25 mouse cellular contexts compared by ENCODE assay signal in genomic region chr7:79905193-79905592, GRCm38 (mm10).
"Had no signal": no experiment of that assay in that cellular context is flagged by ENCODE, and none has a peak within 500 bp of the region (broad histone marks: within the 10 kb centered on the region; RNA-seq: fewer than 3 reads in every experiment).

No protein-coding gene starts in this region.

- H3K4me1 ChIP-seq: heart, embryonic 15.5 days; hindbrain, embryonic 13.5 days; hindbrain, embryonic 15.5 days; kidney, embryonic 15.5 days; limb, embryonic 13.5 days; limb, embryonic 15.5 days had no signal

- H3K4me2 ChIP-seq: heart, embryonic 11.5 days; heart, embryonic 13.5 days; heart, embryonic 15.5 days; hindbrain, embryonic 13.5 days; hindbrain, embryonic 15.5 days; kidney, embryonic 15.5 days; limb, embryonic 13.5 days; limb, embryonic 15.5 days had no signal

- H3K4me3 ChIP-seq: heart, adult 2 months; heart, embryonic 13.5 days; heart, embryonic 15.5 days; hindbrain, embryonic 13.5 days; hindbrain, embryonic 15.5 days; kidney, embryonic 15.5 days; limb, embryonic 13.5 days; limb, embryonic 15.5 days had no signal

- ATAC-seq: forebrain, postnatal 0 days; hindbrain, postnatal 0 days; intestine, embryonic 16.5 days had no signal

- H3K27ac ChIP-seq: heart, adult 2 months; heart, embryonic 13.5 days; heart, embryonic 15.5 days; hindbrain, embryonic 13.5 days; hindbrain, embryonic 15.5 days; hindbrain, postnatal 0 days; kidney, embryonic 15.5 days; kidney, postnatal 0 days; limb, embryonic 13.5 days; limb, embryonic 15.5 days had no signal

- H3K9ac ChIP-seq: forebrain, postnatal 0 days; heart, embryonic 13.5 days; heart, embryonic 15.5 days; hindbrain, embryonic 13.5 days; hindbrain, embryonic 15.5 days; kidney, embryonic 15.5 days; limb, embryonic 13.5 days; limb, embryonic 15.5 days had no signal

- DNase-seq: forebrain, postnatal 0 days; gastrocnemius, postnatal 14 days; gastrocnemius, postnatal 36 days; heart, adult 11 months; heart, adult 2 months; heart, postnatal 14 days; kidney, adult 11 months; kidney, adult 2 months; kidney, adult 9 months; kidney, postnatal 14 days; kidney, postnatal 36 days; layer of hippocampus, adult 9-11 months; layer of hippocampus, postnatal 36 days; left cerebral cortex, postnatal 4 days had no signal

- H3K27me3 ChIP-seq: heart, embryonic 13.5 days; heart, embryonic 15.5 days; hindbrain, embryonic 13.5 days; hindbrain, embryonic 15.5 days; kidney, embryonic 15.5 days; limb, embryonic 13.5 days; limb, embryonic 15.5 days had no signal

- H3K9me3 ChIP-seq: heart, embryonic 13.5 days; heart, embryonic 15.5 days; hindbrain, embryonic 13.5 days; hindbrain, embryonic 15.5 days; kidney, embryonic 15.5 days; limb, embryonic 13.5 days; limb, embryonic 15.5 days had no signal
